Mouse (Mus musculus) midbrain, embryonic 11.5 days (tissue): Measurements from ENCODE around the gene Dok5. TPM values are rescaled to one million over a fixed set of nuclear protein-coding genes. Genes with fewer than 3 reads are reported as not detected.

Experiments
- ATAC-seq: fragments of 200-750 bp; cut with Nextera tagmentation; 2 replicates; pipeline ENCODE4 v1.8.0; 2017; ENCODE audit warnings: moderate TSS enrichment, moderate library complexity; ENCODE audit not compliant: low FRiP score
- DNase-seq: peaks from one replicate; pipeline ENCODE4 v3.0.0; 2015; ENCODE audit warnings: low spot score; ENCODE audit errors: missing footprints
- H3K27ac ChIP-seq: fragments of 300-500 bp; sonication (generic); 2 replicates; pipeline ENCODE4 v1.5.1; 2014; ENCODE audit warnings: low read depth, low read length
- H3K27me3 ChIP-seq: fragments of 300-500 bp; sonication (generic); 2 replicates; pipeline ENCODE4 v1.6.1; 2014; ENCODE audit warnings: mild to moderate bottlenecking, low read length, moderate library complexity, mixed read lengths; ENCODE audit not compliant: control insufficient read depth, insufficient read depth
- H3K36me3 ChIP-seq: fragments of 300-500 bp; sonication (generic); 2 replicates; pipeline ENCODE4 v1.6.1; 2014; ENCODE audit warnings: mild to moderate bottlenecking, low read length, moderate library complexity, mixed read lengths; ENCODE audit not compliant: control insufficient read depth, insufficient read depth
- H3K4me1 ChIP-seq: fragments of 300-500 bp; sonication (generic); 2 replicates; pipeline ENCODE4 v1.6.1; 2014; ENCODE audit warnings: low read length; ENCODE audit not compliant: control insufficient read depth, insufficient read depth
- H3K4me2 ChIP-seq: fragments of 300-500 bp; sonication (generic); 2 replicates; pipeline ENCODE4 v1.6.1; 2014; ENCODE audit warnings: mild to moderate bottlenecking, moderate library complexity
- H3K4me3 ChIP-seq: fragments of 300-500 bp; sonication (generic); 2 replicates; pipeline ENCODE4 v1.5.1; 2014; ENCODE audit warnings: low read depth, low read length
- H3K9ac ChIP-seq: fragments of 300-500 bp; sonication (generic); 2 replicates; pipeline ENCODE4 v1.6.1; 2014; ENCODE audit warnings: low read length
- H3K9me3 ChIP-seq: fragments of 300-500 bp; sonication (generic); 2 replicates; pipeline ENCODE4 v1.6.1; 2016; ENCODE audit warnings: low read length; ENCODE audit not compliant: control insufficient read depth
- WGBS: fragments of 180-500 bp; shearing (Covaris S2); extraction: QIAGEN DNeasy Blood & Tissue Kit; methylation state at CpG from one replicate; pipeline ENCODE4 v1.1.7; 2014; 5-methylcytosine and 5-hydroxymethylcytosine counted together
- polyA plus RNA-seq: library from polyadenylated mRNA; unstranded; fragments of >200 nt; fragmentation: Nextera tagmentation; extraction: Ambion mirVana; gene quantifications from 2 replicates; pipeline ENCODE4 v1.2.1, GENCODE M21; 2014

Gene Dok5
- polyA plus RNA-seq, result 19.5 and 21.2 TPM in 2 replicates

- Histone ChIP-seq H3K36me3 (no peaks in the 10 kb centered on the region), H3K9ac (peak within 1 kb of the TSS; percentile 68), H3K27me3 (peaks cover 10% of the 10 kb centered on the region), H3K4me2 (peak within 1 kb of the TSS; percentile 62), H3K27ac (peak within 1 kb of the TSS; percentile 27), H3K4me3 (peak within 1 kb of the TSS; percentile 41), H3K4me1 (no peaks in the 10 kb centered on the region; the same call in 1 of the 2 replicates), H3K9me3 (no peaks in the 10 kb centered on the region)
- ATAC-seq (peak; percentile 85), DNase-seq (peak; percentile 94)
- WGBS, result 2% methylated on average over 53 of the region's 53 CpGs
Observed at GRCm38 (mm10) chr2:170731632-170732561, at the start of gene Dok5. TSS of gene Dok5 (plus strand) at chr2:170731807.

GRCm38 (mm10) chr2:170683385-170683784 lies 48.2 kb upstream of the Dok5 start:
- H3K9ac ChIP-seq, result no peak overlapping the region
- no peaks in the 10 kb centered on the region for H3K9me3 ChIP-seq
- whole genome bisulfite sequencing, result 77% methylated on average over 2 of the region's 2 CpGs
- no peak overlapping the region for H3K27ac ChIP-seq
- H3K36me3 ChIP-seq, result no peaks in the 10 kb centered on the region
- ATAC-seq (no peak), DNase-seq (no peak)
- H3K4me3 ChIP-seq, result no peak overlapping the region
- H3K4me2 ChIP-seq, result no peak overlapping the region
- no peaks in the 10 kb centered on the region for H3K27me3 ChIP-seq
- no peaks in the 10 kb centered on the region for H3K4me1 ChIP-seq

GRCm38 (mm10) chr2:170695071-170695936 lies 36.3 kb upstream of the Dok5 start:
- H3K9ac ChIP-seq, result no peak overlapping the region
- DNase-seq, result no peak
- H3K4me2 ChIP-seq, result no peak overlapping the region
- H3K27ac ChIP-seq, result no peak overlapping the region
- no peaks in the 10 kb centered on the region for H3K9me3 ChIP-seq
- no peaks in the 10 kb centered on the region for H3K4me1 ChIP-seq
- no peak for ATAC-seq
- no peak overlapping the region for H3K4me3 ChIP-seq
- WGBS, result 87% methylated on average over 22 of the region's 23 CpGs
- H3K27me3 ChIP-seq, result no peaks in the 10 kb centered on the region
- H3K36me3 ChIP-seq, result no peaks in the 10 kb centered on the region

- H3K36me3 ChIP-seq, result no peaks in the 10 kb centered on the region
- H3K4me3 ChIP-seq, result no peak overlapping the region
- no peaks in the 10 kb centered on the region for H3K9me3 ChIP-seq
- H3K4me2 ChIP-seq, result no peak overlapping the region
- 73% methylated on average over 14 of the region's 14 CpGs for WGBS
- H3K27ac ChIP-seq, result no peak overlapping the region
- ATAC-seq (peak; percentile 59), DNase-seq (no peak)
- H3K4me1 ChIP-seq, result no peaks in the 10 kb centered on the region
- H3K27me3 ChIP-seq, result no peaks in the 10 kb centered on the region
- H3K9ac ChIP-seq, result no peak overlapping the region
Observed at GRCm38 (mm10) chr2:170695937-170696510, 35.6 kb upstream of the Dok5 start.

GRCm38 (mm10) chr2:170700471-170700870 lies 31.1 kb upstream of the Dok5 start:
- Histone ChIP-seq H3K4me2 (no peak overlapping the region), H3K9ac (no peak overlapping the region), H3K36me3 (no peaks in the 10 kb centered on the region), H3K4me3 (no peak overlapping the region), H3K27ac (no peak overlapping the region), H3K9me3 (no peaks in the 10 kb centered on the region), H3K4me1 (no peaks in the 10 kb centered on the region), H3K27me3 (no peaks in the 10 kb centered on the region)
- DNase-seq (no peak), ATAC-seq (no peak)
- 89% methylated on average over 4 of the region's 4 CpGs for WGBS

GRCm38 (mm10) chr2:170706488-170706887 lies 25.1 kb upstream of the Dok5 start:
- H3K4me2 ChIP-seq, result no peak overlapping the region
- H3K4me3 ChIP-seq, result no peak overlapping the region
- H3K4me1 ChIP-seq, result no peaks in the 10 kb centered on the region
- DNase-seq (peak; percentile 53), ATAC-seq (no peak)
- H3K27ac ChIP-seq, result no peak overlapping the region
- H3K27me3 ChIP-seq, result no peaks in the 10 kb centered on the region
- H3K36me3 ChIP-seq, result no peaks in the 10 kb centered on the region
- H3K9ac ChIP-seq, result no peak overlapping the region
- no peaks in the 10 kb centered on the region for H3K9me3 ChIP-seq
- 89% methylated on average over 4 of the region's 4 CpGs for WGBS

GRCm38 (mm10) chr2:170707672-170708071 lies 23.9 kb upstream of the Dok5 start:
- H3K4me1 ChIP-seq, result no peaks in the 10 kb centered on the region
- no peaks in the 10 kb centered on the region for H3K36me3 ChIP-seq
- H3K27ac ChIP-seq, result no peak overlapping the region
- H3K9ac ChIP-seq, result no peak overlapping the region
- ATAC-seq, result no peak
- H3K4me3 ChIP-seq, result no peak overlapping the region
- DNase-seq, result peak; percentile 81
- WGBS, result 83% methylated on average over 3 of the region's 3 CpGs
- no peaks in the 10 kb centered on the region for H3K9me3 ChIP-seq
- H3K27me3 ChIP-seq, result no peaks in the 10 kb centered on the region
- H3K4me2 ChIP-seq, result no peak overlapping the region

GRCm38 (mm10) chr2:170708901-170709300 lies 22.7 kb upstream of the Dok5 start:
- H3K9ac ChIP-seq, result no peak overlapping the region
- H3K27ac ChIP-seq, result no peak overlapping the region
- no peak overlapping the region for H3K4me2 ChIP-seq
- no peaks in the 10 kb centered on the region for H3K9me3 ChIP-seq
- no peak overlapping the region for H3K4me3 ChIP-seq
- DNase-seq (no peak), ATAC-seq (no peak)
- H3K36me3 ChIP-seq, result no peaks in the 10 kb centered on the region
- no peaks in the 10 kb centered on the region for H3K27me3 ChIP-seq
- H3K4me1 ChIP-seq, result no peaks in the 10 kb centered on the region
- WGBS, result 83% methylated on average over 9 of the region's 9 CpGs
